Mouse (Mus musculus): ENCODE results near the gene Thoc5. TPM values are rescaled to one million over a fixed set of nuclear protein-coding genes. Genes with fewer than 3 reads are reported as not detected.

Thoc5 gene
- polyA plus RNA-seq, 1 experiment from 2014 or later = 45.2 TPM

DNA sequence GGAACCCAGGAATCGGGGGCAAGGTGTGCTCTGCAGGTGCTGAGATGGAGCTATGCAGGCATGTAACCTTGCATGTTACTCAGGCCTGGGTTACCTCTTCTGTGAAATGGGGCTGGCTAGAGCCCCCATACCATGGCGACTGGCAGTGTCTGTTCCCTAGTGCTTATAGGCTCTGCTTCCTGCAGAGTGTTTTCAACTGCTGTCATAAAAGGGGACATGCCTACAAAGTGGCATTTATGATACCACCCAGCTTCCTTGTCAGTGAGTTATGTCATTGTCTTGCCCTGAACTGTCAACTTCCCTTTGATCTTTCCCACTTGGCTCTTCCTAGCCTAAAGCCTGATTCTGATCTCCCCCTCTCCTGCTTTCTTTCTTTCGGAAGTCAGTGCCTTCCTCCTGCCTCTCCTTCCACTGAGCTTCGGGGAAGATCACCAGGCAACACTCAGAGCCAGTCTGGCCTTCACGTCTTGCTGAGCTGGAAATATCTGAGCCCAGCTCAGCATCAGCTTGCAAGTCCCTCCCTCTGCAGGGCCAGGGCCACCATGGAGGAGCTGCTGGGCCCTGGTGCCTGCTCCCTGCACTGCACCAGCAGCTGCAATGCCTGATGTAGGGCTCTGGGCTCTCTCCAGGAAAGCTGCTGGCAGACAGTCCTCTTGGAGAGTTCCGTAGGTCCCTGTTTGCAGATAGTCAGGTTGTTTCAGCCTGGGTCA is 68.1 kb downstream of the Thoc5 start:
- no peaks in the 10 kb centered on the region for H3K9me3 ChIP-seq (ENCODE audit: control insufficient read depth, low read length)
- no peaks in the 10 kb centered on the region for H3K4me1 ChIP-seq (ENCODE audit: control insufficient read depth, insufficient read depth, low read depth, low read length)
- H3K4me2 ChIP-seq (ENCODE audit: low read length) = no peak overlapping the region
- ATAC-seq = no peak
- no peak overlapping the region for H3K27ac ChIP-seq (ENCODE audit: low read depth, low read length)
- H3K27me3 ChIP-seq (replicated peaks; ENCODE audit: control insufficient read depth, insufficient read depth, low read length) = no peaks in the 10 kb centered on the region
- no peak overlapping the region for H3K4me3 ChIP-seq (ENCODE audit: low read length)
- no peak overlapping the region for H3K9ac ChIP-seq (ENCODE audit: low read depth, low read length)
- 60% methylated on average over 6 of the region's 6 CpGs for WGBS
- no peaks in the 10 kb centered on the region for H3K36me3 ChIP-seq (ENCODE audit: control insufficient read depth, insufficient read depth, low read length)

DNA sequence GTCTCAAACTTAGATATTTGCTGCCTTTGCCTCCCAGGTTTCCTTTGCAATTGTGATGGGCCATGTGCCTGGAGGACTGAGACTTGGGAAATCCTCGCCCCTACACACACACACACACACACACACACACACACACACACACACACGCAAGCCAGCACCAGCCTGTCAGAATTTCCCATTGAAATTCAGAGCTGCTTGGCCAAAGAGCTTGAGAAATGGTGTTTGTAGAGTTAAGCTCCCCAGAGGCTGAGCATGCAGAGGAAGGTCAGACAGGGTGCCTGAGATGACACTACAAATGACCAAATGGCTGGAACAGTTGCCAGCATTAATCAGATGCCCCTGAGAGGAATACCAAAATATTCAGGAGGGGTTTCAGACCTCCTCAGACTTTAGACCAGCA is 71.2 kb downstream of the Thoc5 start:
- no peak overlapping the region for H3K4me2 ChIP-seq (ENCODE audit: low read length)
- no peak overlapping the region for H3K9ac ChIP-seq (ENCODE audit: low read depth, low read length)
- no peak overlapping the region for H3K27ac ChIP-seq (ENCODE audit: low read depth, low read length)
- H3K4me1 ChIP-seq (ENCODE audit: control insufficient read depth, insufficient read depth, low read depth, low read length) = no peaks in the 10 kb centered on the region
- no peak overlapping the region for H3K4me3 ChIP-seq (ENCODE audit: low read length)
- 51% methylated on average over 2 of the region's 2 CpGs for WGBS
- H3K36me3 ChIP-seq (ENCODE audit: control insufficient read depth, insufficient read depth, low read length) = no peaks in the 10 kb centered on the region
- H3K27me3 ChIP-seq (replicated peaks; ENCODE audit: control insufficient read depth, insufficient read depth, low read length) = no peaks in the 10 kb centered on the region
- no peak for ATAC-seq
- H3K9me3 ChIP-seq (ENCODE audit: control insufficient read depth, low read length) = no peaks in the 10 kb centered on the region

DNA sequence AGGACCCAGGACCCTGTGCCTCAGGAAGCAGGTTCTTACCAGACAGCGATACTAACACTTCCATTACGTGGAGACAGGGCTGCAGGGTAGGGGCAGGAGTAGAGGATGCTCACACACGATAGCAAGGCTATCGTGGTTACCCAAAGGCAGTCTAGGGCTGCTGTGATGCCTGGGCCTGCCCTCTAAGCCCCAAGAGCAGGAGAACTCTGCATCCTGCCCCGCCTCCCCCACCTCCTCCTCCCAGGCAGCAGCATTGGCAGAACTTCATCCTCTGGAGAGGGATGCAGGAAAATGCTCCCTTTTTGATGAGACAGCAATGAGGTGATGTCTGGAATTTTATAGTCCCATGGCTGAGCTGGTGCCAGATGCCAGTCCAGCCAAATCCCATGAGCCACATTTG is 71.8 kb downstream of the Thoc5 start:
- Histone ChIP-seq H3K27me3 (replicated peaks; ENCODE audit: control insufficient read depth, insufficient read depth, low read length) (no peaks in the 10 kb centered on the region), H3K9ac (ENCODE audit: low read depth, low read length) (no peak overlapping the region), H3K4me1 (ENCODE audit: control insufficient read depth, insufficient read depth, low read depth, low read length) (no peaks in the 10 kb centered on the region), H3K36me3 (ENCODE audit: control insufficient read depth, insufficient read depth, low read length) (no peaks in the 10 kb centered on the region), H3K9me3 (ENCODE audit: control insufficient read depth, low read length) (no peaks in the 10 kb centered on the region), H3K4me2 (ENCODE audit: low read length) (no peak overlapping the region), H3K27ac (ENCODE audit: low read depth, low read length) (no peak overlapping the region), H3K4me3 (ENCODE audit: low read length) (no peak overlapping the region)
- 76% methylated on average over 5 of the region's 5 CpGs for WGBS
- ATAC-seq = no peak

DNA sequence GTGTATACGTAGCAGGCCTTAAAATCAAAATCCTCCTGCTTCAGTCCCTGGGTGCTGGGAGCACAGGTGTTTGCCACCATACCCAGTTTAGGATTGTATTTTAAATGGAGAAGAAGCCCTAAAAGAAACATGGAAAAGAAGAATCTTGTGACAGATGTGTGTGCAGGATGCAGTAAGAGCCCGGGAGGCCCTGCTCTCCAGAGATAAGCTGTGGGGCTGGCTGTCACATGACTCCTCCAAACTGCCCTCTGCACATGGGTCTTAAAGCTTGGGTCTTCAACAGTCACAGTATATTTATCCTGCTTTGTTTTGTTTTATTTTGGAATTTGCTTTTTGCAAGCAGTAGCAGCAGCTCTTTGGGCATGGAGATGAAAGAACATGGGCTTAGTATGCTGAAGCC is 72.4 kb downstream of the Thoc5 start:
- Histone ChIP-seq H3K9me3 (ENCODE audit: control insufficient read depth, low read length) (no peaks in the 10 kb centered on the region), H3K36me3 (ENCODE audit: control insufficient read depth, insufficient read depth, low read length) (no peaks in the 10 kb centered on the region), H3K9ac (ENCODE audit: low read depth, low read length) (no peak overlapping the region), H3K4me2 (ENCODE audit: low read length) (no peak overlapping the region), H3K27me3 (replicated peaks; ENCODE audit: control insufficient read depth, insufficient read depth, low read length) (no peaks in the 10 kb centered on the region), H3K27ac (ENCODE audit: low read depth, low read length) (no peak overlapping the region), H3K4me1 (ENCODE audit: control insufficient read depth, insufficient read depth, low read depth, low read length) (no peaks in the 10 kb centered on the region), H3K4me3 (ENCODE audit: low read length) (no peak overlapping the region)
- no peak for ATAC-seq
- 60% methylated on average over 2 of the region's 2 CpGs for WGBS

DNA sequence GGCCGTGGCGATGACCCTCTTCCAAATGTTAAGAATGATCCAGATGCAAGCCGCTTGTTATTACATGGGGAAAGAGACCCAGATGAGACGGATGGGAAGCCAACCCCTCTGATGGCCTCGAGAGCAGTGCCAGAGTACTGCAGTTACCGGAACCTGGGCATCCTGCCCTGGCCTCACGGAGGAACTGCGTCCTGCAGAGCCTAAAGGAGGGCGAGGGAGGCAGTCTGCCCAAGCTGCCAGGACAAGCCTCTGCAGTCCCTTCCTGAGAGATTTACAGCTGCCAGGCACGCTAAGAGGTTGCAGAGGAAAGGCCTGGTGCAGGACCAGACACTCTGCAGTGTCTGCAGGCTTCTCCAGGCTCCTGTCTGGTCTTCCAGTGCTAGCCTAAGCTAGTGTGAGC is 73.3 kb downstream of the Thoc5 start:
- Histone ChIP-seq H3K4me2 (ENCODE audit: low read length) (no peak overlapping the region), H3K4me1 (ENCODE audit: control insufficient read depth, insufficient read depth, low read depth, low read length) (no peaks in the 10 kb centered on the region), H3K27ac (ENCODE audit: low read depth, low read length) (no peak overlapping the region), H3K9me3 (ENCODE audit: control insufficient read depth, low read length) (no peaks in the 10 kb centered on the region), H3K36me3 (ENCODE audit: control insufficient read depth, insufficient read depth, low read length) (no peaks in the 10 kb centered on the region), H3K27me3 (replicated peaks; ENCODE audit: control insufficient read depth, insufficient read depth, low read length) (no peaks in the 10 kb centered on the region), H3K4me3 (ENCODE audit: low read length) (no peak overlapping the region), H3K9ac (ENCODE audit: low read depth, low read length) (0 out of 2 replicates have a peak overlapping the region, but pooled peaks have one; percentile 7)
- no peak for ATAC-seq
- 64% methylated on average over 10 of the region's 10 CpGs for WGBS

DNA sequence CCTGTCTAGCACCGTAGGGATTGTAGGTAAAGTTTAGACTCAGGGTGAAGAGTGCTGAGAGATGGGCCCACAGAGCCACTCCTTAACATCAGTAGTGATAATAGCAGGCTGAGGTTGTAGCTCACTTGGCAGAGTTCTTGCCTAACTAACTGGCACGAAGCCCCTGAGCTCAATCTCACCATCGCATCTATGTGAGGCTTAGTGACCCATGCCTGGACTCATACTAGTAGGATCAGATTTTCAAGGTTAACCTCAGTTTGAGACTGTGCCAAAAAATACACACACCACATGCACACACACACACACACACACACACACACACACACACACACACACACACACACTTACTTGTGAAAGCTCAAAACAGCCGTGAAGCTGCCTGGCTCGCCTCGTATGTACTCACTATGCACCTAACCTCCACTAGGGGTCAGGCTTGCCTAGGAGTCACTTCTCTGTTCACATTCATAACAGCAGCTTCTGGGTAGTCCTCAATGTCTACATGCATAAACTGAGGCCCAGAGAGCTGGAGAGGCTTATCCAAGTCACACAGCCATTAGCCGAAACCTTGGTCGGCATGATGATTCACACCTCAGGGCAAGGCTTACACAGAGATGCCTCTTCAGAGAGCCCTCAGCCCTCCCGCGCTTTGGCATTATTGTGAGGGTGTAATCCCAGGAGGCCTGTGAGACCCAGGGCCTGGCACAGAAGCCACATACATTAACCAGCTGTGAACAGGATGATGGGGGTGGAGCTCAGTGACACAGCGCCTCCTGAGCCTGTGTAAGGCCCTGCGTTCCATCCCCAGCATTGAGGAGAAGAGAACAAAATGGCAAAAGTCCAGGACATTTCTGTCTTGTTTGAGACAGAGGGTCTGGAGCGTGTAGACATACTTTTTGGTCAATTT is 78.1 kb downstream of the Thoc5 start:
- peak; percentile 53; the same call in 1 of the 2 replicates for ATAC-seq
- Histone ChIP-seq H3K4me1 (ENCODE audit: control insufficient read depth, insufficient read depth, low read depth, low read length) (no peaks in the 10 kb centered on the region), H3K4me3 (ENCODE audit: low read length) (no peak overlapping the region), H3K36me3 (ENCODE audit: control insufficient read depth, insufficient read depth, low read length) (no peaks in the 10 kb centered on the region), H3K27me3 (replicated peaks; ENCODE audit: control insufficient read depth, insufficient read depth, low read length) (no peaks in the 10 kb centered on the region), H3K27ac (ENCODE audit: low read depth, low read length) (no peak overlapping the region), H3K9me3 (ENCODE audit: control insufficient read depth, low read length) (no peaks in the 10 kb centered on the region), H3K9ac (ENCODE audit: low read depth, low read length) (no peak overlapping the region), H3K4me2 (ENCODE audit: low read length) (no peak overlapping the region)
- 50% methylated on average over 13 of the region's 13 CpGs for WGBS

DNA sequence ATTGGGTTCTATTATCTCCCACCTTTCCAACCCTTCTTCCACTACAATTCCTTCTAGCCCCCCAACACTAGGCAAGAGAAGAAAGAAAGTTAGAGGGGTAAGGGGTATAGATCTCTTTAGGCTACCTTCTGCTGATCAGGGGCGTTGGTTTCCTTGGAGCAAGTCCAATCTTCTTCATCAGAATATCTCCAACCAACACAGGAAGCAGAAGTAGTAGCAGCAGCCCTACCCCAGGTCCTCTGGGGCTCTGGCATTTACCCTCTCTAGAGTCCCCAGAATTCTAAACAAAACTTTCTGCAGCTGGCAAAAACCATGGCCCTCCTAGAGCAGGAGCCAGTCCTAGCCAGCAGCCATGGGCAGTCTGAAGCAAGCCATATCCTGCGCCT is 78.7 kb downstream of the Thoc5 start:
- Histone ChIP-seq H3K27ac (ENCODE audit: low read depth, low read length) (no peak overlapping the region), H3K27me3 (replicated peaks; ENCODE audit: control insufficient read depth, insufficient read depth, low read length) (no peaks in the 10 kb centered on the region), H3K9ac (ENCODE audit: low read depth, low read length) (no peak overlapping the region), H3K4me3 (ENCODE audit: low read length) (no peak overlapping the region), H3K4me1 (ENCODE audit: control insufficient read depth, insufficient read depth, low read depth, low read length) (no peaks in the 10 kb centered on the region), H3K9me3 (ENCODE audit: control insufficient read depth, low read length) (no peaks in the 10 kb centered on the region), H3K4me2 (ENCODE audit: low read length) (no peak overlapping the region), H3K36me3 (ENCODE audit: control insufficient read depth, insufficient read depth, low read length) (no peaks in the 10 kb centered on the region)
- ATAC-seq = no peak
- 95% methylated on average over 2 of the region's 2 CpGs for WGBS

DNA sequence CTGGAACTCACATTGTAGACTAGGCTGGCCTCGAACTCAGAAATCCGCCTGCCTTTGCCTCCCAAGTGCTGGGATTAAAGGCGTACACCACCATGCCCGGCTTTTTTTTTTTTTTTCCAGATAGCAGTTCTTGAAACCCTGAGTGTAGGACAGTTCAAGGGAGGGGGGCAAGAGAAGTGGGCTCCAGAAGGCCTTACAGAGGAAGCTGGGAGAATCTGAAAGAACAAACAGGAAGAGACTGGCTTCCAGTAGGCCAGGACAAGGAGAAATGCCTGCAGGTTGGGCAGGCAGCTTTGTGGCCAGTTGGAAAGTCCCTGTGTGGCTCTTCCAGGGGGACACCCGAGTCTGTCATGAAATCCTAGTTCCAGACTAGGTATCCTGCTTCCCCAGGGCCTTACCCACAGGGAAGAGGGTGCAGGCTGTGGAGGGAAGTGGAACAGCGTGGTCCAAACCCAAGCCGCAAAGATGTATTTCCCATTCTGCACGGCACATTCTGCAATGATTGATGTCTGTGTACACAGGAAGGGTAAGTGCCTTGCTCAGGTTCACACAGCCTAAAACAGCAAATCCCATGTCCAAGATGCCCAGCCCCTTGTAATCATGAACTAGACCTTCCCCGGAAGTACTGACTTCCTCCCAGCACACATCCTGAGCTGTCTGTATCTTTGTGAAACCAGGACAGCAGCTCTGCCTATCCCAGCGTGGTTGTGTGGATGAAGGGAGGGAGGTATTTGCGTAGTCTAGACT is 79.4 kb downstream of the Thoc5 start:
- no peak overlapping the region for H3K27ac ChIP-seq (ENCODE audit: low read depth, low read length)
- H3K9me3 ChIP-seq (ENCODE audit: control insufficient read depth, low read length) = no peaks in the 10 kb centered on the region
- no peak overlapping the region for H3K9ac ChIP-seq (ENCODE audit: low read depth, low read length)
- WGBS = 81% methylated on average over 11 of the region's 11 CpGs
- no peak overlapping the region for H3K4me2 ChIP-seq (ENCODE audit: low read length)
- no peaks in the 10 kb centered on the region for H3K27me3 ChIP-seq (replicated peaks; ENCODE audit: control insufficient read depth, insufficient read depth, low read length)
- no peaks in the 10 kb centered on the region for H3K36me3 ChIP-seq (ENCODE audit: control insufficient read depth, insufficient read depth, low read length)
- no peak overlapping the region for H3K4me3 ChIP-seq (ENCODE audit: low read length)
- ATAC-seq = no peak
- H3K4me1 ChIP-seq (ENCODE audit: control insufficient read depth, insufficient read depth, low read depth, low read length) = no peaks in the 10 kb centered on the region

DNA sequence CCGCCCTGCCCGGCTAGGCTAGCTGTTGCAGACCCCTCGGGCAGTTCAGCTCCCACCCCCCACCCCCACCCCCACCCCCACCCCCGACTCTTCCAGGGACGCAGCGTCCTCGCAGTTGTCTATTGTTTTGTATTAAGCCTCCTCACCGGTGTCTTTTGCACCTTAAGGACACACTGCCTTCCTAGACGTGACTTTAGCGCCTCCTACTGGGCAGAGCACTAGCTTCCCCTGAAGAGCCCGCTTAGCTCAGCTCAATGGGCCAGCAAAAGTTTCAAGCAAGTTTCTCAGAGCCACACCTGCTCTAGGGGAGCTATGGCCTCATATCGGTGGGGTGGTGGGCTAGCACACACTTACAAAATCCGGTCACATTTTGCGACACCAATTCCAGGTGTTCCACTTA is 80.5 kb downstream of the Thoc5 start:
- no peaks in the 10 kb centered on the region for H3K27me3 ChIP-seq (replicated peaks; ENCODE audit: control insufficient read depth, insufficient read depth, low read length)
- H3K9me3 ChIP-seq (ENCODE audit: control insufficient read depth, low read length) = no peaks in the 10 kb centered on the region
- no peak overlapping the region for H3K4me3 ChIP-seq (ENCODE audit: low read length)
- 7% methylated on average over 14 of the region's 14 CpGs for WGBS
- H3K27ac ChIP-seq (ENCODE audit: low read depth, low read length) = no peak overlapping the region
- no peak overlapping the region for H3K9ac ChIP-seq (ENCODE audit: low read depth, low read length)
- no peaks in the 10 kb centered on the region for H3K36me3 ChIP-seq (ENCODE audit: control insufficient read depth, insufficient read depth, low read length)
- no peaks in the 10 kb centered on the region for H3K4me1 ChIP-seq (ENCODE audit: control insufficient read depth, insufficient read depth, low read depth, low read length)
- ATAC-seq = peak; percentile 53; the same call in 1 of the 2 replicates
- peak overlapping the region; percentile 4; the same call in 1 of the 2 replicates for H3K4me2 ChIP-seq (ENCODE audit: low read length)
